Mouse (Mus musculus) heart, postnatal 25 days (tissue): ENCODE measurements around the gene Gm13278. TPM values are rescaled to one million over a fixed set of nuclear protein-coding genes. Genes with fewer than 3 reads are reported as not detected.
"Not testable (repeated sequence)": the region's sequence is repeated elsewhere in the genome, so short reads cannot be mapped to it uniquely, and the experiment has no call there.

Experiments used
- DNase-seq: peaks from one replicate; pipeline ENCODE4 v3.0.0; 2022; ENCODE audit warnings: low spot score
- intact Hi-C: fragments of 180-260 bp; cut with DNase I; formaldehyde crosslinking; loops from one replicate; pipeline ENCODE4 v1.15.1; 2025
- total RNA-seq, 2 experiments: library from RNA; stranded (reverse); gene quantifications; 2 replicates each; pipeline ENCODE4 v1.2.3; 2021

The Gm13278 gene
- total RNA-seq, result not detected

GRCm38 (mm10) chr4:88791250-88791649 lies at the start of gene Gm13278:
Gene Gm13278, plus strand, starts transcription at chr4:88791550.
- intact Hi-C loops, result not testable (repeated sequence)

GRCm38 (mm10) chr4:88742771-88743371 lies 48.5 kb upstream of the Gm13278 start:
- intact Hi-C loops, result no loop called here

More at GRCm38 (mm10) chr4:88791250-88791649, at the start of gene Gm13278:
- not testable (repeated sequence) for DNase-seq

DNA sequence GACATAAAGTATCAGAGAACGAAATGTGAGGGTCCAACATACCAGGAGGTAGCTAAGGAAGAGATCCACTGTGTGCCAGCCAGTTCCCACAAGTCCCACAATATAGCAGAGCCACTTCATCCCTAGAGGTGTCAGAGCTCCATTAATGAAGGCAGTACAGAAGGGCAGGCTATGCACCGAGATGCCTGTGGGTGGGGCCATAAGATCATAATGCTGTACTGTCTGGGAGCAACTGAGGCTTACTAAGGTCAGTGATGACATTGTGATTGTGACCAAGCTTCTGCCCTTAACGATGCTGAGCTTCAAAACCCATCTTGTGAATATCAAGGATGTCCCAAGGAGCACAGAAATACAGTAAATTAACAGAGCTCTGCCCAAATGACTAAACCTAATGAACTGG lies 47.1 kb upstream of the Gm13278 start:
- intact Hi-C loops, result no loop called here
- no peak for DNase-seq

More at GRCm38 (mm10) chr4:88742771-88743371, 48.5 kb upstream of the Gm13278 start:
- no peak for DNase-seq

DNA sequence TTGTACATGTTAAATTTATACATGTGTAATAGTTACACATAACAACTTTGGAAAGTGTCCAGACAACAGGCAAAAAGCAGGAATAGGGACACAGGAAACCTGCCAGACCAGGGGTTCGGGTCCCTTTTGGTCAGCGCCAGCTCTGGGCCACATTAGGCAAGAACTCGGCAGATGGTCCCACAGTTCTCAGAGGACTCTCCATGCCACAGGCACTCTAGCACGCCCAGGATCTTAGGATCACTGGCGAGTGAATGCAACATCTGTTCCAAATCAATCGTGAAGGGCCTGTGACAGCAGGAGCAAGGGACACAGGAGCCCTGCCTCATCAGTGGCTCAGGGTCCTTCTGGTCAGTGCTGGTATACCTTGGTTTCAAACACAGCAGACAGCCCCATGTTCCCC lies 41.4 kb upstream of the Gm13278 start:
- no peak for DNase-seq
- intact Hi-C loops, result no loop called here

DNA sequence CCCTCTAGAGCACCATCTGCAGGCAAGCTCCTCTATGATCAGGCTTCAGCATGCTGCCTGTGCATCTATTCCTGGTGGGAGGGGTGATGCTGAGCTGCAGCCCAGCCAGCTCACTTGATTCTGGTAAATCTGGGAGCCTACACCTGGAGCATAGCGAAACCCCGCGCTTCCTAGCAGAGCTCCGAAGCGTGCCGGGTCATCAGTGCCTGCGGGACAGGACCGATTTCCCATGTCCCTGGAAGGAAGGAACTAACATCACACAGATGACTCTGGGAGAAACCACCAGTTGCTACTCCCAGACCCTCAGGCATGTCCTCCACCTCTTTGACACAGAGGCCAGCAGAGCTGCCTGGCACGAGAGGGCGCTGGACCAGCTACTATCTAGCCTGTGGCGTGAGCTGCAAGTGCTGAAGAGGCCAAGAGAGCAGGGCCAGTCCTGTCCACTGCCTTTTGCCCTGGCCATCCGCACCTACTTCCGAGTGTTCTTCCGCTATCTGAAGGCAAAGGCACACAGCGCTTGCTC lies 36.5 kb upstream of the Gm13278 start, which contains the start of gene Gm13271:
Gm13271 (plus strand) TSS at position 51 of the 523 bp plus-strand sequence.
- intact Hi-C loops, result not testable (repeated sequence)

DNA sequence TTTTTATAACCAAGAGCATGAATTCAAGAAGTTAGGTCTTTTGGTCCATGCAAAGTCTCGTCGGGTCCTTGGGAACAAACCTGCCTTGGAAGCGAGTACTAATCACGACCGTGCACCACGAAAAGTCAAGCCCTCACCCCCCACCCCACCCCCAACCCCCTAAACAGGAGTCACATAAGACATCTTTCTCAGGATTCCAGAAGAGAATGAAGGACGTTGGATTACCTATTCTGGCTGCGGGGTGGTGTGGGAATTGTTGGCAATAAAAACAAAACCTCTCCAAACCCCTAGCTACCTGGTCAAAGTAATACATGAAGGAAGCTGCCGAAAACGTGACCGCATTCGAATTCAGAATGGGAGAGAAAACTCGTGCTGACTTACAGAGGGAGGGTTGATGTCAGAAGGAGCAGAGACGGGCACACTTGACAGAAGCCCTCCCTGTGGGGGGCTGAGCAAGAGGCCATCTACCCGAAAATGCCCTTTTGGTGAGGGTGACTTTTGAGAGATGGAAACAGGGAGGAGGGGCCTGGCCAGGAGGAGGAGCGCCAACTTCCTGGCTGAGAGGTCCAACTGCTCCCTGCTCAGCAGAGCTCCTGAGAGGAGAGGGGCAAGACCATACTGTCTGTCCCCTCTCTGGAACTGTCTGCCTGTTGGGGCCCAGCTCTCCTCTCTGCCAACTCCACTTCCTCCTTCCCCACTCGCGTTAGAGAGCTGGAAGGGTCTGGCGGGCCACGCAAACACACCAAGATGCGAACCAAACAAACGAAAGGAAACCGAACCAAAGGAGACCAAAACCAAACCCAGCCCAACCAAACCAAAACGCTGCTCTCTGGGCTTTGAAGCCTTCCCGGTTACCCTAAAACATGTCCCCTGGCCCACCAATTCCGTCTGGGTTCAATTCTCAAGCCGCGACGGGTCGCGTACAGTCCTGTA lies 34.5 kb upstream of the Gm13278 start:
- not testable (repeated sequence) for DNase-seq
- intact Hi-C loops, result loop anchor here (2.0 kb wide), 1 partner anchor 18 kb away; no protein-coding TSS in a partner anchor

More for the DNA sequence above, 36.5 kb upstream of the Gm13278 start, which contains the start of gene Gm13271:
- DNase-seq, result peak; percentile 69

- intact Hi-C loops, result loop anchor here (2.0 kb wide), 1 partner anchor 19 kb away; no protein-coding TSS in a partner anchor
- DNase-seq, result peak; percentile 85
Observed at GRCm38 (mm10) chr4:88757628-88758031, 33.7 kb upstream of the Gm13278 start.

GRCm38 (mm10) chr4:88758751-88759150 lies 32.6 kb upstream of the Gm13278 start:
- DNase-seq, intact Hi-C loops: not testable (repeated sequence)

DNA sequence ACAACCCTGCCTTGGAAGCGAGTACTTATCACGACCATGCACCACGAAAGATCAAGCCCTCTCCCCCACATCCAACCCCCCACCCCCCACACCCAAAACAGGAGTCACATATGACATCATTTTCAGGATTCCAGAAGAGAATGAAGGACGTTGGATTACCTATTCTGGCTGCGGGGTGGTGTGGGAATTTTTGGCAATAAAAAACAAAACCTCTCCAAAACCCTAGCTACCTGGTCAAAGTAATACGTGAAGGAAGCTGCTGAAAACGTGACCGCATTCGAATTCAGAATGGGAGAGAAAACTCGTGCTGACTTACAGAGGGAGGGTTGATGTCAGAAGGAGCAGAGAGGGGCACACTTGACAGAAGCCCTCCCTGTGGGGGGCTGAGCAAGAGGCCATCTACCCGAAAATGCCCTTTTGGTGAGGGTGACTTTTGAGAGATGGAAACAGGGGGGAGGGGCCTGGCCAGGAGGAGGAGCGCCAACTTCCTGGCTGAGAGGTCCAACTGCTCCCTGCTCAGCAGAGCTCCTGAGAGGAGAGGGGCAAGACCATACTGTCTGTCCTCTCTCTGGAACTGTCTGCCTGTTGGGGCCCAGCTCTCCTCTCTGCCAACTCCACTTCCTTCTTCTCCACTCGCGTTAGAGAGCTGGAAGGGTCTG lies 31.6 kb upstream of the Gm13278 start, which contains the start of gene Gm13283:
Gm13283 (plus strand) TSS at position 510 of the 659 bp plus-strand sequence.
- not testable (repeated sequence) for DNase-seq

GRCm38 (mm10) chr4:88760431-88760830 lies 30.9 kb upstream of the Gm13278 start:
- intact Hi-C loops, result not testable (repeated sequence)

More for the DNA sequence above, 31.6 kb upstream of the Gm13278 start, which contains the start of gene Gm13283:
- intact Hi-C loops, result not testable (repeated sequence)

GRCm38 (mm10) chr4:88761776-88762175 lies 29.6 kb upstream of the Gm13278 start:
- intact Hi-C loops, result not testable (repeated sequence)

More at GRCm38 (mm10) chr4:88760431-88760830, 30.9 kb upstream of the Gm13278 start:
- DNase-seq, result peak; percentile 77

DNA sequence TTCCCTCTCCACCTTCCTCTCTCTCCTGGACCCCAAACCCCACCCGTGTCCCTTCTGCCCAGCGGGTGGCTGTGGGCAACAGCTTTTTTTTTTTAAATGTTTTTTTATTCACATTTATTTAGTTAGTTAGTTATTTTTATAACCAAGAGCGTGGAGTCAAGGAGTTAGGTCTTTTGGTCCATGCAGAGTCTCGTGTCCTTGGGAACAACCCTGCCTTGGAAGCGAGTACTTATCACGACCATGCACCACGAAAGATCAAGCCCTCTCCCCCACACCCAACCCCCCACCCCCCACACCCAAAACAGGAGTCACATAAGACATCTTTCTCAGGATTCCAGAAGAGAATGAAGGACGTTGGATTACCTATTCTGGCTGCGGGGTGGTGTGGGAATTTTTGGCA lies 29.0 kb upstream of the Gm13278 start:
- intact Hi-C loops, DNase-seq: not testable (repeated sequence)

More at GRCm38 (mm10) chr4:88761776-88762175, 29.6 kb upstream of the Gm13278 start:
- peak; percentile 68 for DNase-seq

- intact Hi-C loops, result not testable (repeated sequence)
- DNase-seq, result peak; percentile 54
Observed at GRCm38 (mm10) chr4:88763384-88764018, 27.8 kb upstream of the Gm13278 start.

- DNase-seq, intact Hi-C loops: not testable (repeated sequence)
Observed at GRCm38 (mm10) chr4:88773534-88773933, 17.8 kb upstream of the Gm13278 start, which contains the start of gene Gm13290. Gene Gm13290, plus strand, starts transcription at chr4:88773834.

DNA sequence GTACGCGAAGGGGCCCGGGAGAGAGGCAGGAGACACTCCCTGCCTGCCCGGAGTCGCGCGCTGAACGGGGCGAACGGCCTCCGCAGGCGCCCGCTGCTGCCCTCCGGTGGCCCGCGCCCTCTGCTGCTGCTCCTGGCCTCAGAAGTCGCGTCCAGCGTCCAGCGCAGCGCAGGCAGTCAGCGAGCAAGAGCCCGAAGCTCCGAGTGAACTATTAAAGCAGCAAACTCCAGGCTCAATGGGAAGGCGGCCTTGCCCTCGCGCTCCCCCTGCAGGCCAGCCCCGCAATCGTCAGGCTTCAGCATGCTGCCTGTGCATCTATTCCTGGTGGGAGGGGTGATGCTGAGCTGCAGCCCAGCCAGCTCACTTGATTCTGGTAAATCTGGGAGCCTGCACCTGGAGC lies 14.7 kb upstream of the Gm13278 start, which contains the start of gene Gm13289:
Gm13289 (plus strand) TSS at position 301 of the 400 bp plus-strand sequence.
- DNase-seq, intact Hi-C loops: not testable (repeated sequence)

DNA sequence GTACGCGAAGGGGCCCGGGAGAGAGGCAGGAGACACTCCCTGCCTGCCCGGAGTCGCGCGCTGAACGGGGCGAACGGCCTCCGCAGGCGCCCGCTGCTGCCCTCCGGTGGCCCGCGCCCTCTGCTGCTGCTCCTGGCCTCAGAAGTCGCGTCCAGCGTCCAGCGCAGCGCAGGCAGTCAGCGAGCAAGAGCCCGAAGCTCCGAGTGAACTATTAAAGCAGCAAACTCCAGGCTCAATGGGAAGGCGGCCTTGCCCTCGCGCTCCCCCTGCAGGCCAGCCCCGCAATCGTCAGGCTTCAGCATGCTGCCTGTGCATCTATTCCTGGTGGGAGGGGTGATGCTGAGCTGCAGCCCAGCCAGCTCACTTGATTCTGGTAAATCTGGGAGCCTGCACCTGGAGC lies 11.8 kb upstream of the Gm13278 start, which contains the start of gene Gm13272:
Gm13272 (plus strand) TSS at position 301 of the 400 bp plus-strand sequence.
- intact Hi-C loops, DNase-seq: not testable (repeated sequence)

DNA sequence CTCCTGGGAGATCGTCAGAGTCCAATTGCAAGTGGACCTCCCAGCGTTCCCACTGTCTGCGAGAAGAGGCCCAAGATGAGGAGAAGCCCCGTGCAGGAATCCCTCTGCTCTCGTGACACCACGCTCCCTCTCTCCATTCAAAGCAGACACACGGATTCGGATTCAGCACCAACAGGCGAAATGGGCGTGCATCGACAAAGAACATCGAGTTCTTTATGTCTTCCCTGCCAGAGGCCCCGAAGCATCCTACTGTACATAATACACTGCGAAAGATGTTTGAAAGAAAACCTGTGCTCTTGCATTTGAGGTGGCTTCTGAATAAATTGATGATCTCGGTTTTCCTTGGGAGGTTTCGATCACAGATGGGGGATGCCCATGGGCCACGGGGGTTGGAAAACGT lies 11.0 kb upstream of the Gm13278 start:
- intact Hi-C loops, DNase-seq: not testable (repeated sequence)

DNA sequence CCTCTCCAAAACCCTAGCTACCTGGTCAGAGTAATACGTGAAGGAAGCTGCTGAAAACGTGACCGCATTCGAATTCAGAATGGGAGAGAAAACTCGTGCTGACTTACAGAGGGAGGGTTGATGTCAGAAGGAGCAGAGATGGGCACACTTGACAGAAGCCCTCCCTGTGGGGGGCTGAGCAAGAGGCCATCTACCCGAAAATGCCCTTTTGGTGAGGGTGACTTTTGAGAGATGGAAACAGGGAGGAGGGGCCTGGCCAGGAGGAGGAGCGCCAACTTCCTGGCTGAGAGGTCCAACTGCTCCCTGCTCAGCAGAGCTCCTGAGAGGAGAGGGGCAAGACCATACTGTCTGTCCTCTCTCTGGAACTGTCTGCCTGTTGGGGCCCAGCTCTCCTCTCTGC lies 9.5 kb upstream of the Gm13278 start, which contains the start of gene Ifnz:
Ifnz (plus strand) TSS at position 301 of the 400 bp plus-strand sequence.
- intact Hi-C loops, DNase-seq: not testable (repeated sequence)
